Mouse (Mus musculus) adrenal gland, postnatal 36 days (tissue): ENCODE results near the gene Tmem138. TPM values are rescaled to one million over a fixed set of nuclear protein-coding genes. Genes with fewer than 3 reads are reported as not detected.

Experiments used
- DNase-seq, 2 experiments: peaks; one replicate each; pipeline ENCODE4 v3.0.0; 2021; ENCODE audit warnings: mixed read lengths in 1 of 2
- long read RNA-seq, 2 experiments: library from polyadenylated mRNA; stranded (forward); transcript quantifications; one replicate each; pipeline ENCODE4 v2.0.0; 2021; ENCODE audit warnings: borderline sequencing depth in 2 of 2
- total RNA-seq, 2 experiments: library from RNA; stranded (reverse); gene quantifications; 2 replicates each; pipeline ENCODE4 v1.2.3; 2021

Tmem138 gene
- total RNA-seq = 1 to 10 TPM; 8.2 to 8.6 TPM
- long read RNA-seq, experiment 1, partial matches to known transcripts = 0 of 6 reads
- long read RNA-seq, experiment 1, other reads (novel, unspliced or antisense) = 2 of 6 reads
- long read RNA-seq, experiment 2, partial matches to known transcripts = 1 of 9 reads
- long read RNA-seq, experiment 2, other reads (novel, unspliced or antisense) = 3 of 9 reads

DNA sequence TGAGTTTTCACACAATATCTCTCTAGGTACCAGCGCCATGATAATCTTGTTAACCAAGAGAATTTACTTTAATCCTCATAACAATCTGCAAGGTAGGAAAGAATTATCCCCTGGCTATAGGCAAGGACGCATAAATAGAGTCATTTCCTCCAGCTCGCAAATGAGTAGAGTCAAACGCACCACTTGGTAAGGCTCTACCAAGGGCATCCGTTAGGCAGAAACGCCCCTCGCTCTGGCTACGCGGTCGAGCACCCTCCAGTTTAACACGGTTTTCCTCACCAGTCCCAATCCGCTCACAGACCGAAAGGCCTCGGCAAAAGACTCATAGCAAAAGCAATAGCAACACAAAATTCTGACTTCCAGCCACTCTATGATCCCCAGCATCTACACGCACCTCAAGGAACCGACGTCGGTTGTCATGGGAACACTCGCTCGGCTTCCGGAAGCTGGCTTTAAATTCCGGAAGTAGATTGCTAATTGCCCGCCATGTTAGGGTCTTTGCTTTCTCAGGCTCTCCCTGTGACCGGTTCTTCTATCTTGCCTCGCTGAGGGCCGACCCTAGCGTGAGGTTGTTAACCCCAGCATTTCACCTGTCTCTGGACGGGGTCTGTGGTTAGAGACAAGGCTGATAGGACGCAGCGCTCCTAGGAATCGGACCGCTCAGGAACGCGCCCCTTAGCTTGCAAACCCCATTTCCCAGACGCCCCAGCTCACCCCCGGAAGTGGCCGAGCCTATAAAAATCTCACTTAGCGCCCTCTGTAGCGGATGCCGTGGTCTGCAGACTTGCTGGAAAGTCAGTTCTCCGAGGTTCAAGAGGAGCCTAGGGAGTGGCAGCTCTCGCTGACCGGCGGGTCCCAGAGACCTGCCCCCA lies at the start of gene Tmem138, which contains the start of gene Cyb561a3:
Tmem138 (minus strand) TSS at position 673 of the 872 bp plus-strand sequence.
Cyb561a3 (plus strand) TSS at position 483 of the 872 bp plus-strand sequence.
- DNase-seq = peak; percentile 93 to 94

DNA sequence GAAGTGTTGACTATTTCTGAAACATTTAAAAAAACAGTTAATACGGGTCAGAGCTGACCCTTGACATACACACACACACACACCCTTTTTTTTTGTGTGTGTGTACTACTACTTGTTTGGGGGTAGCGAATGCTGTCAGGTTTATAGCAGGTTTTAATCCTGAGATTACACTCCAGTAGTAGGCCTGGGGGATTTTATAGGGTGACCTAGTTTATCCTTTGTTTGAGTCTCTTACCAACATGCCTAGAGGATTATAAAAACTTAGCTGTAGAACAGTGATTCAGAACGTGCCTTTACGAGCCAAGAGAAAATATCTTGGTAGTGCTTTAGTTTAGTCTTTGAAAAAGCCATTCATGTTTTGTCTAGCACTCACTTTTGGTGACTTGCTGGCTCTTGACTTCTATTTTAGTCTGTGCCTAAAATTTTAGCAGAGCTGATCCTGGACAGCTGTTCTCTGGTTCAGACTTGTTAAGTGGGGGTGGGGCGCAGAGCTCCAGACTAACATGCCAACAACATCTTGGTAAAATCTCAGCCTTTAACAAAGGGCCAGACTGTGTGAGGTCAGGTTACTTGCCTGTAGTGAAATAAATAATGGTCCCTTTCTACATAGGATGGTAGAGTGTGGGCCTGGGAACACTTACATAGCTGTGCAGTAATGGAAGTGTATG lies 31.5 kb upstream of the Tmem138 start:
- DNase-seq = no peak

- no peak for DNase-seq
Measured at GRCm38 (mm10) chr19:10605901-10606622, 28.9 kb upstream of the Tmem138 start.

DNA sequence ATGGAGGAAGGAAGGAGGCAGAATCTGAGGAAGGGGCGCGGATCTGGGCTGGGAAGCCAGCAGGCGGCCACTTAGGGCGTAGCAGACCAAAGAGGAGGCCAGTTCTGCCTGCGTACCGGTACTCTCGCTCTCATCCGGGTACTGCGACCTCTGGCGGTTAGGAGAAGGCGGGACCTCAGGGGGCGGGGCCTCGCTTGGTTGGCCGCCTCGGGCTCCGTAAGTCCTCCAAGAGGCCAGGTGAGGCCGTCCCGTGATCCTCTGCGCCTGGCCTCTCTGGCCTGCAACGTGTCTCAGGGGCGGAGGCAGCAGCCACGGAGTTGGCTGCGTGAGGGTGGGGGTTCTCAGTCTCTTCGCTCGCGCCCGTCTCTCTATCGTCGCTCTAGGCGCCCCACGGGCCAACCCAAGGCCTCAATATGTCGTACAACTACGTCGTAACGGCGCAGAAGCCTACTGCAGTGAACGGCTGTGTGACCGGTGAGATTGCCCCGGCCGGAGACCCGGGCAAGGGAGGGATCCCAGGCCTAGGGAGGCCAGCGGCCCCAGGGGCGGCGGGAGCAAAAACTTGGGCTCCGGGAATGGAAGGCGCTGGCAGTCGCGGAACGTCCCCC lies 28.2 kb upstream of the Tmem138 start, which contains the start of the genes Ddb1 and Tkfc:
Ddb1 (plus strand) TSS at position 35 of the 608 bp plus-strand sequence.
Tkfc (minus strand) TSS at position 362 of the 608 bp plus-strand sequence.
- peak; percentile 99 for DNase-seq

GRCm38 (mm10) chr19:10604534-10604933 lies 27.4 kb upstream of the Tmem138 start:
- no peak for DNase-seq

DNA sequence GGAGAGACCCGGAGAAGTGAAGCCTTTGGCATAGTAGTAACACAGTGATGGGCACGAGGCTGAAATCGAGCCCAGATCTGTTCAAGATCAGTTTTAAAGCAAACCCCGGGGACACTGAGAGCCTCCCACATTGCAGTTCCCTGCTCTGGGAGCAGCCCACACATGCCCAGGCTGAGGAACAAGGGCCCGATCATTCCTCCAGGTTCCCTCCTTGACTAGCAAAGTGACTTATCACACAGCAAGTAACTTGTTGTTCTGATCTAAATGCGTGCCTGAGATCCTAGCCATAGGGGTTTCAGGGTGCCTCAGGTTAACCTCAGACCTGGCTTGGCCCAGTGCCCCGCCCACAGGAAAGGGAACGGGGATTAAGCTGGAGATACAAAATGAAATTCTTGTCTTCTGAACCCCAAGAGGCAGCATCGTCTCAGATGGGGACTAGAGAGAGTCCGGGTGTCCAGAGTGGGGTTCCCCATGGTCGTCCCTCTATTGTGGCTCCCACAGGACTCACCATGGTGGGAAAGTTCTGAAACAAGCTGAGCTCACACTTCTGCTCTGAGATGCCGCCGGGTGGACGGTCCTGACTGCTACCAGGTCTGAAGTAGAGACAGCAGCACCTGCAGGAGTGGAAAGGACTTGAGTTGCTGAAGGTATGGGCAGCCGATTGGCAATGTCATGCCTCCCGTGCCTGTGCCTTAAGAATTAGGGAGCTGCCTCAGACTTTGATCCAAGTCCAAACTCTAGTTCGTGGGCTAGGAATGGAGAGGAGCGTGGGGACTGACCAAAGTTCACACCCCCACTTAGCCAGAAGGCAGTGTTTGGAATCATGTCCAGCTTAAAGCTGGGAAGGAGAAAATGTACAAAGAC lies 26.7 kb upstream of the Tmem138 start:
- DNase-seq = no peak

- DNase-seq = peak; percentile 89 to 93
Measured at GRCm38 (mm10) chr19:10602787-10603186, 25.6 kb upstream of the Tmem138 start.

DNA sequence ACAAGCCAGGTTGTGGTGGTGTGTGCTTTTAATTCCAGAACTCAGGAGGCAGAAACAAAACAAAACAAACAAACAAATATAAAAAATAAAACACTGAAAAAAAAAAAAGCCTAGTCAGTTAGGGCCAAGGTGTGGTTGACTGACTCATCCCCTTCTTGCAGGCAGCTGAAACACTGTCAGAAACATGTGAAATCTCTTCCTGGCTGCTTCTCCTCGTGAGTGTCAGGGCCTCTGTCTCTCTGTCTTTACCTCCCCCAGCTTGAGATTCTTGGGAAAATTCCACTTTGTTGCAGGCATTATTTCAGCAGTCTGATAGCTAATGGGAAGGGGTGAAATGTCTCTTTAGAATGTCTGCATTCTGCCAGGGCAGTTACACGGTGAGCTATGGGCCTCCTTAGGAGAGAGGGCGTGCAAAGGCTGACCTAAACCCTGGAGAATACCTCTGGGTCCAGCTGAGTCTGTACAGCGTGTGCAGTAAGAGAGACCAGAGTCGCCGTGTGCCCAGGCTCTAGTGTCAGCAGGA lies 25.1 kb upstream of the Tmem138 start:
- peak in 1 of 2 experiments; percentile 20 for DNase-seq

DNA sequence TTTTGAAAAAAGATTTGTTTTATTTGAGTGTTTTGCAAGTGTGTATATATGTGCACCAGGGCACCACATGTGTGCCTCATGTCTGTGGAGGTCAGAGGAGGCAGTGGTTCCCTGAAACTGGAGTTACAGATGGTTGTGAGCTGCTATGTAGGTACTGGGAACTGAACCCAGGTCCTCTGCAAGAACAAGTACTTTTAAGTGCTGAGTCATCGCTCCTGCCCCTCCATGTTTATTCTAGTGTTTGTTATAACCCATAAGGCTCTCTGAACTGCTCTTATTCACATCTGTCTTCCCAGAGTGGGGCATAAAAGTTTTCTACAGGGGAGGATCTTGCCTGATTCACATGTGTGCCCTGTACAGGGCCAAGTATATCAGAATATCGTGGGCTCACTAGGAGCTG lies 22.5 kb upstream of the Tmem138 start:
- no peak for DNase-seq

DNA sequence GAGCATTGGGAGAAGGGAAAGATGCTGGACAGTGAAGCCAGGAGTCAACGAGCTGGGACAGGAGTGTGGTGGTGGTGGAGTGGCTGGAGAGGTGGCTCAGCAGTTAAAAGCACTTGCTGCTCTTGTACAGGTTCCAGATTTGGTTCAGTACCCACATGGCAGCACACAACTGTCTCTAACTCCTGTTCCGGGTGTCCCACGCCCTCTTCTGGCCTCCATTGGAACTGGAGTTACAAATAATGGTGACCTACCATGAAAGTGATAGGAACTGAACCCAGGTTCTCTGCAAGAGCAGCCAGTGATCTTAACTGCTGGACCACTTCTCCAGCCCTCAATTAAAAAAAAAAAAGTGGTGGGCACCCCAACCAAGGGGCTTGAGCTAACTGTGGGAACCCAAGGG lies 21.0 kb upstream of the Tmem138 start:
- DNase-seq = peak; percentile 30 to 33

GRCm38 (mm10) chr19:10591659-10592377 lies 14.7 kb upstream of the Tmem138 start:
- no peak for DNase-seq

GRCm38 (mm10) chr19:10590301-10590700 lies 13.1 kb upstream of the Tmem138 start:
- no peak for DNase-seq

GRCm38 (mm10) chr19:10589127-10589857 lies 12.1 kb upstream of the Tmem138 start:
- DNase-seq = no peak

GRCm38 (mm10) chr19:10587231-10587630 lies 10.1 kb upstream of the Tmem138 start:
- no peak for DNase-seq

GRCm38 (mm10) chr19:10585112-10585511 lies 8.0 kb upstream of the Tmem138 start:
- DNase-seq = no peak

DNA sequence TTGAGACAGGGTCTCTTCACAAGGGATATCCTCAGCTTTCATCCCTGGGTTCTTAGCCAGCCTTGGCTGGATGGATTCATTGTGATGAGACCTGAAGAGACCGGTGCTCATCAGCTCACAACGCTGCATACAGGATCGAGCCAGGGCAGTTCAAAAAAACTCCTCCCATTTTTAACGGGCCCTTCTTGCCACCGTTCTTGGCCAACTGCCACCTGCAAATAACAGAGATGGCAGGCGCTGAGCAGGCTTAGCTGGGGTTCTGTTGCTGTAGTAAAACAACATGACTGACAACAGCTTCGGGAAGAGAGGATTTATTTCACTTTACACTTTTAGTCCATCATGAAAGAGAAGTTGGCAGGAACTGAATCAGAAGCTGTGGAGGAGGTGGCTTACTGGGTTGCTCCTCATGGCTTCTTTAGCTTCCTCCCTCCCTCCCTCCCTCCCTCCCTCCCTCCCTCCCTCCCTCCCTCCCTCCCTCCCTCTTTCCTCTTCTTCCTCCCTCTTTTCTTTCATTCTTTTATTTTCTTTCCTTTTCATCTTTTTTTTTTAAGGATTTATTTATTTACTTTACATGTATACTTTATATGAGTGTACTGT lies 6.5 kb upstream of the Tmem138 start:
- no peak for DNase-seq

DNA sequence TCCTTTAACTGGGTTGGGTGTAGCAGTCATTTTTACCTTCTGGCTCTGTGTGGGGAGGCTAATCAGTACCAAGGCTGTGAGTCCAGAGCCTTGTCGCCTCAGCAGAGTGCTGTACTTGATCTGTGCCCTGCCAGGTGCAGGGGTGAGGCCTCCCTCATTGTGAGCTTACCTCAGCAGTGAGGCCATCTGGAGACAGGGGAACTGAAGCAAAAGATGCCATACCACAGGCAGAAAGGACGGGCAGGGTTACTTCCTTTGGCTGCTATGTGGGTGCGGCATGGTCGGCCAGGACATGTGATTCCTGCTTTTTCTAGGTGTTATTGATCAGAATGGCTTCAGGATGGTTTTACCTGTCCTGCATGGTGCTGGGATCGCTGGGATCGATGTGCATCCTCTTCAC lies 4.8 kb upstream of the Tmem138 start:
- DNase-seq = no peak

DNA sequence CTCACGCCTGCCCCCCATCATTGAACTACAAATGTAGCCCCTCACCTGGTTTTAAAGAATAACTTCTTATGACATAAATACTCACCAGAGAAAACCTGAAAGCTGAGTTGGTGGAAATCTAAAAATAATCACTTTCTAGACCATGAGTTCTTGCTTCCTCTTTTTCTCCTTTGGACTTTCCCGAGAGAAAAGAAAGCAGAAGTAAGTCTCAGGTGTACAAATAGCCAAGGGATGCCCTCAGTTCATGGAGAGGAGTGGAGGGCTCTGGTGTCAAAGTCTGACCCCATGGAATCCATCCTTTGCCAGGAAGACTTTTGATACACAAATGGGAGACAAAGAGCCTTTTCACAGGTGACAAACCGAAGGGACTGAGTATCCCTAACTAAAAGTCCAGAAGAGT lies 3.6 kb upstream of the Tmem138 start:
- DNase-seq = no peak
